Mouse (Mus musculus) bone marrow, adult 2 months (tissue): ENCODE results near the gene Prelp.

Source experiments
- CTCF ChIP-seq: fragments of 200-500 bp; IDR thresholded peaks from 2 replicates; pipeline ENCODE4 v1.5.1; 2011; ENCODE audit warnings: low read length, control low read depth; ENCODE audit not compliant: control insufficient read depth, insufficient read depth
- POLR2A ChIP-seq: fragments of 200-500 bp; IDR thresholded peaks from 2 replicates; pipeline ENCODE4 v1.6.1; 2011; ENCODE audit warnings: low read depth, mild to moderate bottlenecking, control low read depth, low read length, borderline replicate concordance; ENCODE audit not compliant: control insufficient read depth

DNA sequence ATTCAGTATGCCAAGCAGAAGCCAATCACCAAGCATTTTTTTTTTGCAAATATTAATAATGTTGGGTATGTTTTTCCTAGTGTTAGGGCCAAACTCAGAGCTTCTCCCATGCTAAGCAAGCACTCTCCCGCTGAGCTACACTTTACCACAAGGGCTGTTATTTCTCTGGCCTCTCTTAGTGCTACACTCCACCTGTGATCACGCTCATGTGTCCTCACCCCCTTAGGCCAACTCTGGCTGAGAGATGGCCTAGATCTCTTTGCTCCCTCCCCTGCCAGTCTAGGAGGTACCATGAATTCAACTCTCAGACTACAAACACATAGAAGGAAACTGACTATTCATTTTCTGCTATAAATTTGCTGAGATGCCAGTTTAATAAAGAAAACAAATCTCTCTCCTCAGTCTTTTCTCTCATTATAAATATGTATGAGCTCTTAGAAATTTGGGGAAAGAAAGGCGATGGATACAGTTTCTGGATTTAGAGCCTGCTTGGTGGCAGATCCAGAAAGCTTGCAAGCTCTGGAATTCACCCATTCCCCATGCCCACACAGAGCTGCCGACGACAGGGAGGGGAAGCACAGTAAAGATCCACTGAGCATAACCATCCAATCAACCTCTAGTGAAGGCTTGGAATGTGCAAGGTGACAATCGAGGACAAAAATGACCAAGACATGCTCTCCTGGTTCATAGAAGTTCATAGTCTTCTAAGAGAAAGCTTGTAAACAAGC is 48.0 kb downstream of the Prelp start:
- TF ChIP-seq CTCF (no peak), POLR2A (no peak)
